Mouse (Mus musculus) hindlimb bud, embryonic 11.5 days (tissue): ENCODE data around the gene Dock6.

ENCODE experiments used
- DNase-seq: peaks from one replicate; pipeline ENCODE4 v3.0.0-alpha.2; 2012; ENCODE audit warnings: low read depth, low spot score; ENCODE audit errors: extremely low spot score

The Dock6 gene

DNA sequence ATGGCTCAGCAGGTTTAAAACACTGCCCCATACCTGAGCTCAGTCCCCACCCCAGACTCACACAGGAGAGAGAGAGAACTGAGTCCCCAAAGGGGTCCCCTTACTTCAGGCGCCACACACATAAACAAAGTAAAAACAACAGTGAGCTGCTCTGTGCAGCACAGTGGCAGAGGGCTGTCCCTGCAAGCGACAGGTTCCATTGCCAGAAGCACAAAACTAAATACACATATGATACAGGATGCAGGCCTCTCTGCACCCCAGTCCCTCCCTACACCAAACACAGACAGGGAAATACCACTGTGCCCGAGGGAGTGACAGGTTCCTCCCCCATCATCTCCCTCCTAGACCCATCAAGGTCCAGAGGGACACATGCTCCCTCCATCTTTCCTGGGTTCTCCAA lies 5.0 kb downstream of the Dock6 start:
- DNase-seq = no peak

DNA sequence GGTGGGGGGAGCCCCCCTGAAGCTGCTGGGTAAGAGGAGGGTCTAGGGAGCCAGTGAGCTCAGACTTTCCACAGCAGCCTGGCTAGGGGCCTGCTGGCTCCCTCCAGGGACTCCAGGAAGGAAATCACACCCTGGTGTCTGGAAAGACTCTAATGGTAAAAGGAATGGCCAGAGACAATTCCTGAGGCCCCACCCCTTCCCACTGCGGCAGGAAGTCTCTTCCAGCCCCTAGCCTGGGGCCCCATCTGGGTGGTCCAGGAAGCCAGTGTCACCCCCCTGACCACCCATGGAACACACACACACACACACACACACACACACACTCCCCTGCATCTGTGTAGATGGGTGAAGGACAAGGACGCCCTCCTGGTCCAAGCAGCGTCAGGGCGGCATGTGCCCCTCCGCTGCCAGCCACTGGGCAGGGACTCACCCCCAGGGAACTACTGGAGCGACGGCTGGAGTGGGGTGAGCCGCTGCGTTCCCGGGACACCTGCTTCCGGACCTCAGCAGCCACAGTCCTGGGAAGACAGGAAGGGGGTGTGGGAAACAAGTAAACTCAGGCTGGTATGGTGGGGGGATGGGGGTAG lies 5.6 kb downstream of the Dock6 start:
- DNase-seq = no peak

DNA sequence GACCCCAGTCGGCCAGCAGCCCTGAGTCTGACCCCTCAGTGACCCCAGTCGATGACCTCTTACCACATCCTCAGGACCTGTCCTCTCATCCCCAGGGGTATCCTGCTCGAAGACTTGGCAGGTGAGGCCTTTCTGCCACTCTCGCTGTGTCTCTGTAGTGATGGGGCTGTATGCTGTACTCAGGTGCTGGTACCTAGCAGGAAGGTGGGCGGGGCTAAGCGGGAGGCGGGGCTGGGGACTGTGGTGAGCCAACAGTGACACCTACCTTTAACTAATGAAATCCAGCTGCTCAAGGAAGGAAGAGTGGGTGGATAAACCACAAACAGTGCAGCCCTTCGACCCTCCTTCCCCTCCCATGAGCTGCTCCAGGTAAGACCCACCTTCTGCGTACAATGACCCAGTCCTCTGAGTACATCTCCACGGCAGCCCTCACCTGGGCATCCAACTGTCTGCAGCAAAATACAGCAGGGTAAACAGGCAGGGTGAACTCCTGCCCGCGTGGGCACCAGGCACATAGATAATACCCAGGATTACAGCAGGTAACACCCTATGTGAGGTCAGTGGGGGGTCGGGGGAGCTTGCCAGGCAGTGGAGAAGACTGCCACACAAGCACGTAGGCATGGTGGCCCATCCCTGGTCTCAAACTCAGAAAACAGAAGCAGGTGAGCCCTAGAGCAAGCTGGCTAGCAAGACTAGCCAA lies 6.9 kb downstream of the Dock6 start:
- DNase-seq = no peak

DNA sequence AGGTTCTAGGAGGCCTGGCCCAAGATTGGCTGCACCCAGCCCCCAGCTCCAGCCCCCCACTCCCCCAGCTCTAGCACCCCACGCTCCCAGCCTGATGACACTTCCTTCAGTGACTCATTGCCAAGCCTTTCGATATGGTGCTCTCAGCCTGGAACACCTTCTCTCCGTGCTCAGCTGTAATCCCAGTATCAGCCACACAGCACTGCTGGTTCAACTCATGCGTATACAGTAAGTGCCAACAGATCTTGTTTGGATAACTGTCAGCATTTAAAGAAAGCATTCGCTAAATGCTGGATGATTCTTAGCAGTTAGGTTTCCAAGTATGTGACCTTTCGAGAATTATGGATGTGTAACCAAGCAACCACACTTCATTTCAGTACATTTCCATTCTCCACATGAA lies 9.3 kb downstream of the Dock6 start:
- no peak for DNase-seq

DNA sequence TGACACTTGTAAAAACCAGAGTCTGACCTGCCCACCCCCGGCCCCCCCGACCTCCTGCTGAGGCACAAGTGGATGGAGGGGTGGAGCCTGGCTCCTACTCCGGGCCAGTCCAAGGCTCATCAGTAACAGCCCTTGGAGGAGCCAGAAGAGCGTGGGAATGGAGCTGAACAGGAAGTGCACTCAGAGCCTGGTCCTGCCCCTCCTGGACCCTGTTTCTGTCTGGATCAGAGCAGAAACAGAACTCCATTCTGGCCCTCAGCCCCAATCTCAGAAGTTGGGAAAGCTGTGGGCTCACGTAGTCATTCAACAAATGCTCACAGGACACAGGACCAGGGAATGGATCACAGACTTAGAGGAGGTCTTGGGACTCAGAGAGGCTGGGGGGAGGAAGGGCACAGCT lies 10.0 kb downstream of the Dock6 start:
- DNase-seq = no peak

GRCm38 (mm10) chr9:21841340-21841739 lies 11.1 kb downstream of the Dock6 start:
- no peak for DNase-seq

- DNase-seq = no peak
These were observed 12.2 kb downstream of the Dock6 start for GRCm38 (mm10) chr9:21840115-21840787.

GRCm38 (mm10) chr9:21837690-21838089 lies 14.7 kb downstream of the Dock6 start:
- DNase-seq = no peak

- no peak for DNase-seq
These were observed 17.1 kb downstream of the Dock6 start, which contains the start of gene Angptl8 for GRCm38 (mm10) chr9:21835258-21835912. TSS of gene Angptl8 (plus strand) at chr9:21835510.

- no peak for DNase-seq
These were observed 20.7 kb downstream of the Dock6 start for GRCm38 (mm10) chr9:21831558-21832240.

DNA sequence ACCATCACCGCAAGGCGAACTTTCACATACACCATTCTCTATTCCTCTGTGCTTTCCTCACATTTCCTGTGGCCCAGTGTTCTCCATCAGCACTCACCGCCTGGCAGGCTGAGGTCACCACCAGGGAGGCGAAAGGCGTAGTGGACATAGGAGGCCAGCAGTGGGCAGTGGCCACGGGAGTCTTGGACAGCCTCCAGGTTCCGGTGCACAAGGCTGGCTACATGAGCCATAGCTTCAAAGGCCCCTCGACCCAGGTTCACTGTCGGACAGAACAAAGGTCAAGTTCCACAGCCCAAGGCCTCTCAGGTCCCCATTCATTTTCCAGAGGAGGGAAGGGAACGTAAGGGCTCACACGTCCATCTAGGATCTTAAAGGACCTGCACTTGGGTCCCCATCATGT lies 21.5 kb downstream of the Dock6 start:
- no peak for DNase-seq

DNA sequence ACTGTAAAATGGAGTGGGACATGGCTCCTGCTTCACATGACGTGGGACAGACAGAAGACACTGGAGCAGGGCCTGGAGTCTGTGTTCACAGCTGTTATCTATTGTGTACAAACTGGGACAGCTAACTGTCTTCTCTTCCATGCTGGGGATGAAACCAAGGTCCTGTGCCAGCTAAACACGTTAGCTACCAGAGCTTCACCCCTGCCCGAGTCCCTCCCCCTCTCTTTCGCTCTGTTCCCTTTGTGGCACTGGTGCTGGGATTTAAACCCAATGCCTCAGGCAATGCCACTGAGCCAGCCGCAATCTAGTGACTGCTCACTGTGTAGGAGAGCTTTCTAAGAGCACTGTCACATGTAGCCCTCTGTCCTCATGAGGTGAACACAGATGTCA lies 22.0 kb downstream of the Dock6 start:
- DNase-seq = no peak

- no peak for DNase-seq
These were observed 22.5 kb downstream of the Dock6 start for GRCm38 (mm10) chr9:21829834-21830460.

DNA sequence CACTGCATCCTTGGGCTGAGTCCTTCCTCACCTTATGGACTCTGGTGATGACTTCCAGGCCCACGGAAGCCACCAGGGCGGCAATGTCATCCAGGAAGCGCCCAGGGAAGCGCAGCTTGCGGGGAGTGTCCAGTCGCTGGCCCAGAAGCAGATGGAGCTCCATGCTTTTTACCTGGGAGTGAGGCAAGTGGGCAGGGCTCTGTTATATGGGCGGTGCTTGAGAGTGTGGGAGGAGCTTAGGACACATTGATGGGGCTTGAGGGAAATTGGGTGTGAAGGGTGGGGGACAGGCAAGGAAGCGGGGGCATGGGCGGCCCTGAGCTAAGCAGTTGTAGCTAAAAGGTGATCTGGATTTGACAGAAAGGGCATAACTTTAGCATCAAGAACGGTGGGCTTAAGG lies 28.1 kb downstream of the Dock6 start:
- no peak for DNase-seq

DNA sequence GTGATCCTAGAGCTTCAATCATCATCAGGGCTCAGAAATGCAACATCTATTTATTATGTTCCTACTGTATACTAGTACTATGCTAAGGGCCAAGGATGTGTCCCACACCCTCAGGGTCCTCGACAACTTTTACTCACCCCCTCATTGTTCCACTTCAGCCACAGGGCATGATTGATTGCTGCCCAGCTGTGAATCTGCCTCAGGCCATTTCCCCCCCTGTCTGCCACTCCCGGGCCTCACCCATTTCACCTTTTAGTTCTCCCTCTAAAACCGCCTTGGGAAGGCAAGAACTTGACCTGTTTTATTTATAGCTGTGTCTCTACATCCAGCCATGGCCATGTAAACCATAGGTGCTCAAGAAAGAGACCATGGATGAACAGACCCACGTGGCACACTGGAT lies 28.5 kb downstream of the Dock6 start:
- DNase-seq = no peak

DNA sequence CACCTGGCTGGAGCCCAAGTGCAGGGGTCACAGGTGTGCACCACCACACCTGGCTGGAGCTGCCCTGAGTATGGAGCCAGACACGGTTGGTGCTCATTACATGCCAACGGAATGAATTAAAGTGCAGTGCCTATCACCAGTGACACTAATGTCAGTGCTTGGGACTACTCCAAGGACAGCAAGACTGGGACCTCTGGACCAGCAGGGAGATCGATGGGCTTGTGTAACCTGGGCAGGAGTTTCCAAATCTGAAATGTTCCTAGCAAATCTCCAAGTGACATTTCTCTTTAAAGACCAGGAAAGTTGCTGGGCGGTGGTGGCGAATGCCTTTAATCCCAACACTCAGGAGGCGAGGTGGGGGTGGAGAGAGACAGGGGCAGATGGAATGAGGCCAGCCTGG lies 29.7 kb downstream of the Dock6 start:
- DNase-seq = no peak

GRCm38 (mm10) chr9:21820183-21820582 lies 32.3 kb downstream of the Dock6 start:
- no peak for DNase-seq

DNA sequence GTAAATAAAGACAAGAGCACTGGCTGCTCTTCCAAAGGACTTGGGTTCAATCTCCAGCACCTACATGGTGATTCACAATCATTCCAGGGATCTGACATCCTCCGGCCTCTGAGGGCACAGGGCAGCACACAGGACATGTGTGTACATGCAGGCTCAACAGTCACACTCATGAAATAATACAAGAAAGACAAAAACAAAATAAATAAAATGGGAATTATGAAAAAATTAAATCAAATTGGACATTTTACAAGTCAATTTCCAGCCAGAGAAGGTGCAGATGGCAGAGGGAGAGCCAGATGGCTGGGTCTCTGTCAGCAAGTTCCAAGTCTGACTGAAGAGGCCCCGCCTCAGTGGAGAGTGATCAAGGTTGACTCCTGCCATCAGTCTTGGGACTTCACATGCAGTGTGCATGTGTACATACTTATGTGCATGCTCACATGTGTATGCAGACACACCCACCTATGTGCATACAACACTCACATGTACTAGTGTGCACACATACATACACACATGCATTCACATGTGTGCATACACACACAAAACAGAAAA lies 33.2 kb downstream of the Dock6 start:
- no peak for DNase-seq

GRCm38 (mm10) chr9:21818561-21818960 lies 33.9 kb downstream of the Dock6 start:
- DNase-seq = no peak

- DNase-seq = no peak
These were observed 34.3 kb downstream of the Dock6 start for GRCm38 (mm10) chr9:21818125-21818524.
